Mouse (Mus musculus): ENCODE measurements around the gene Unc5cl. TPM values are rescaled to one million over a fixed set of nuclear protein-coding genes. Genes with fewer than 3 reads are reported as not detected.

The Unc5cl gene
- 4.6 and 5.3 TPM in 2 replicates for polyA plus RNA-seq (2012; rRNA removed; ENCODE audit: low replicate concordance)

GRCm38 (mm10) chr17:48454688-48455087 is at the start of gene Unc5cl:
TSS of gene Unc5cl (plus strand) at chr17:48454901.

GRCm38 (mm10) chr17:48409380-48410298 is 45.1 kb upstream of the Unc5cl start, which contains the start of the genes Nfya and Oard1:
TSS of gene Nfya (minus strand) at chr17:48409906.
TSS of gene Oard1 (plus strand) at chr17:48410014.

GRCm38 (mm10) chr17:48432158-48432980 is 22.3 kb upstream of the Unc5cl start, which contains the start of gene Apobec2:
TSS of gene Apobec2 (minus strand) at chr17:48432930.

GRCm38 (mm10) chr17:48451353-48451675 is 3.4 kb upstream of the Unc5cl start, which contains the start of gene Tspo2:
TSS of gene Tspo2 (minus strand) at chr17:48451522.

Other genes with a start within 250 kb of the Unc5cl start
- 0.04 and 0.16 TPM in 2 replicates for gene Trem1, start 222.1 kb upstream of the Unc5cl start, polyA plus RNA-seq (2012; rRNA removed; ENCODE audit: low replicate concordance)
- 0.20 and 0.23 TPM in 2 replicates for gene Trem3, start 207.1 kb upstream of the Unc5cl start, polyA plus RNA-seq (2012; rRNA removed; ENCODE audit: low replicate concordance)
- 2.5 TPM in 2 replicates for gene Treml4, start 190.6 kb upstream of the Unc5cl start, polyA plus RNA-seq (2012; rRNA removed; ENCODE audit: low replicate concordance)
- 21.3 and 24.8 TPM in 2 replicates for gene Treml2, start 155.4 kb upstream of the Unc5cl start, polyA plus RNA-seq (2012; rRNA removed; ENCODE audit: low replicate concordance)
- 2.7 and 2.8 TPM in 2 replicates for gene B430306N03Rik, start 138.8 kb upstream of the Unc5cl start, polyA plus RNA-seq (2012; rRNA removed; ENCODE audit: low replicate concordance)
- 6.0 and 8.5 TPM in 2 replicates for gene Trem2, start 108.5 kb upstream of the Unc5cl start, polyA plus RNA-seq (2012; rRNA removed; ENCODE audit: low replicate concordance)
- gene Treml1, start 95.0 kb upstream of the Unc5cl start, polyA plus RNA-seq (2012; rRNA removed; ENCODE audit: low replicate concordance): 0.13 and 0.23 TPM in 2 replicates
- gene Nfya, start 45.0 kb upstream of the Unc5cl start, polyA plus RNA-seq (2012; rRNA removed; ENCODE audit: low replicate concordance): 84.2 and 97.2 TPM in 2 replicates
- 5.7 and 13.3 TPM in 2 replicates for gene Oard1, start 44.9 kb upstream of the Unc5cl start, polyA plus RNA-seq (2012; rRNA removed; ENCODE audit: low replicate concordance)
- 0.44 and 185 TPM in 2 replicates for gene Apobec2, start 22.0 kb upstream of the Unc5cl start, polyA plus RNA-seq (2012; rRNA removed; ENCODE audit: low replicate concordance)
- gene Tspo2, start 3.4 kb upstream of the Unc5cl start, polyA plus RNA-seq (2012; rRNA removed; ENCODE audit: low replicate concordance): 0.42 and 0.45 TPM in 2 replicates

Measured in mammary gland, adult 2 months (tissue).